Mouse (Mus musculus) G1E (cell line): Measurements from ENCODE around the gene Commd2.

Experiments
- CTCF ChIP-seq: IDR thresholded peaks from 2 replicates; pipeline ENCODE4 v1.5.1; 2012; ENCODE audit warnings: low read depth, low read length, inconsistent platforms, mixed read lengths
- GATA1 ChIP-seq: IDR thresholded peaks from 2 replicates; pipeline ENCODE4 v1.6.1; 2012; ENCODE audit warnings: borderline replicate concordance, low read length, inconsistent platforms, mixed read lengths

DNA sequence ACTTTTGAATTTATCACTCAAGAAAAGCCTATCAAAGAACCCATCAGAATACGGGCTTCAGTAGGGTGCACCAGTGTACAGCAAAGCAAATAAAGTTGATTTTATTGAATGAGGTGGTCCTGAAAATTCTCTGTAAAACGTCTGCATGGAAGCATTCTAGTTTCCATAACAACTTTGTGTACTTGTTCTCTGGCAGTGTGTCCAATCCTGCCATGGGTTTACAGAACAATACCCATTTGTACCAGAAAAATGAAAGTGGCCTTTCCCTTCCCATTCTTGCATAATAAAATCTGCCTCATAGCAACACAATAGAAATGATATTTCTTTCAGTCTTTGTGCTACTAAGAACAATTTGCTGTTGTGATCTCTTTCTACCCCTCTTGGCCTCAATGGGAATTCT, 41.2 kb upstream of the Commd2 start, which contains the start of gene Ankub1:
- TF ChIP-seq CTCF: no peak
- TF ChIP-seq GATA1: no peak
